Mouse (Mus musculus) kidney, postnatal 14 days (tissue): ENCODE data around the gene Comt.

Experiments
- DNase-seq: peaks from one replicate; pipeline ENCODE4 v3.0.0; 2022; ENCODE audit warnings: mixed read lengths

Gene Comt

DNA sequence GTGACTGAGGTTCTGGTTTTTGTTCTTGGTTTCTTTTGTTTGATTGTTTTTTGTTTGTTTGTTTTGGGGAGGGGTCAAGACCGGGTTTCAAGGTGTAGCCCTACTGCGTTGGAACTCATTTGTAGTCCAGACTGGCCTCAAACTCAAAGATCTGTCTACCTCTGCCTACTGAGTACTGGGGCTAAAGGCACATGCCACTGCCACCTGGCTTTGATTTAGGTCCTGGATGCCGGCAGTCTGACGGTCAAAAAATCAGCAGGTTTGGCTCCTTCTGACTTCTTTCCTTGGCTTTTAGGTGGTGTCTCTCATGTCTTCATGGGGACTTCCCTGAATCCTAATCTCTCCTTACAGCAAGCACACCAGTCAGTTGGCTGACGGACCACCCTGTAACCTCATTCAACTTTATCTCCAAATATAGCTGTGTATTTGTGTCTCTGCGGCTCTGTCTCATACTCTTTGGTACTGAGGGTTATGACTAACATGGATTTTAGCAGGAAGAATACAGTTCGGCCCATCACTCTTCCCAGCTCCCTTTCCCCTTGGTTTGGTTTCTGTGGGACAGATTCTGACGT lies 4.1 kb upstream of the Comt start:
- DNase-seq: no peak

- no peak for DNase-seq
Observed at GRCm38 (mm10) chr16:18429641-18430040, 3.0 kb upstream of the Comt start.

DNA sequence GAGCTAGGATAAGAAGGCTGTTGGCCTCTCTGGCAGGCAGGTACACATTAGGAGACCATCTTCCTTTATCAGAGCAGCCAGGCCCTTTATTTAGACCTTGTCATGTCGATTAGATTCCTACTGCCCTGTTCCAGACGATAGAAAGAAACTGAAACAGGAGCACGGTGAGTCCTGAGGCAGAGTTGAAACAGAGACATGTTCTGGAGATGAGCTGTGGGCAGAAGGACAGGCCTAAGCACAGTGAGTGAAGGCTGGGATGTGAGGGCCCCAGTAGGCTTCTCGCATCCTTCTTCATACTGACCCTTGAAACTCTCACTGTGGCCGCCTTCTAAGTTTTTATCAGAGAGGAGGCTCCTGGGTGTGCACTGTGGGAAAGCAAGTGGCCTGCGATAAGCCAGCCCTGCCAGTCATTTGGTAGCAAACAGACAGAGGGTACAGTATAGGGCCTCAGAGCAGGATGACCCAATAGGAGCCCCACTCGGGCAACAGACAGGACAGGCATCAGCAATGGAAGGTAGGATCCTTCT lies 1.9 kb upstream of the Comt start:
- DNase-seq: no peak

DNA sequence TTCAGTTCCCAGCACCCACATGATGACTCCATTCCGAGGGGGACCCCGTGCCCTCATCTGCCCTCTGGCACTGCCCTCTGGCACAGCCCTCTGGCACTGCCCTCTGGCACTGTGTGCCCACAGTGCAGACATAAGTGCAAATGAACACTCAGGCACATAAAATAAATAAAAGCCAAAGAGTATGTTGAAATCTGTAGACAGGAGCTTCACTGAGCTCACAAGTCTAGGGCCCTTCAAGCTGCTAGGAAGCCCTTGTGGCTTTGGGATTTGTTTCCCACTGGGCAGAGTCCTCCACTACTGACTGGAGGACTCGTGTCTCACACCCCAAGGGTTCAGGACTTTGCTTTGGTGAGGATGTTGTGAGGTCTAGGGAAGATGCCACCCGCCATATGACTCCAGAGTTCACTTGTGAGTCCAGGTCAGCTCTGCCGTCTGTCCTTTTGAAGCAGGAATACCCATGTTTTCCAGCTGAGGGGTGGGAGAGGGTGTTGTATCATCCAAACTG lies 1.4 kb upstream of the Comt start:
- no peak for DNase-seq

DNA sequence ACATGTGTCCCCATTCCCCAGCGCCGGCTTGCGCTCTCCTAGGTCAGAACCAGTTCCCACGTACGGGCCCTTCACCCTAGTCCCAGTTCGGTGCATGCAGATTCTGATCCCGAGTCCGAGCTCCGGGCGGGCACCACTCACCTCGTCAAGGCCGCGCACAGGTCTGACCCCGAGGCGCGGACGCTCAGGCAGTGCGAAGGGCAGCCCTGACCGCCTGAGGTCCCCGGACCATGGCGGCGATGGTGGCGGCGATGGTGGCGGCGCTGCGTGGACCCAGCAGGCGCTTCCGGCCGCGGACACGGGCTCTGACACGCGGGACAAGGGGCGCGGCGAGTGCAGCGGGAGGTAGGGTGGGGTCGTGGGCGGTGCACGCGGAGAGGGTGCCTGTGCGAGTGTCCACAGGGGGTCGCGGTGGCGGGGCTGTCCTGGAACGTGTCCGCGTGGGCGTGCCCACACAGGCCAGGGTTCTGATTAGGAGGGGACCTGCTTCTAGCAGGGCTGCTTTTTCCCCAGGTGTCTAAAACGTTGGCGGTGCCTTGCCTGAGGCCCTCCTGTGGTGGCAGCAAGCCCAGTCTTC lies 349 bp downstream of the Comt start, which contains the start of gene Txnrd2:
TSS of gene Txnrd2 (plus strand) at position 170 of the 577 bp plus-strand sequence.
- DNase-seq: peak; percentile 84

GRCm38 (mm10) chr16:18425475-18426214 lies 1.0 kb downstream of the Comt start:
- DNase-seq: no peak

DNA sequence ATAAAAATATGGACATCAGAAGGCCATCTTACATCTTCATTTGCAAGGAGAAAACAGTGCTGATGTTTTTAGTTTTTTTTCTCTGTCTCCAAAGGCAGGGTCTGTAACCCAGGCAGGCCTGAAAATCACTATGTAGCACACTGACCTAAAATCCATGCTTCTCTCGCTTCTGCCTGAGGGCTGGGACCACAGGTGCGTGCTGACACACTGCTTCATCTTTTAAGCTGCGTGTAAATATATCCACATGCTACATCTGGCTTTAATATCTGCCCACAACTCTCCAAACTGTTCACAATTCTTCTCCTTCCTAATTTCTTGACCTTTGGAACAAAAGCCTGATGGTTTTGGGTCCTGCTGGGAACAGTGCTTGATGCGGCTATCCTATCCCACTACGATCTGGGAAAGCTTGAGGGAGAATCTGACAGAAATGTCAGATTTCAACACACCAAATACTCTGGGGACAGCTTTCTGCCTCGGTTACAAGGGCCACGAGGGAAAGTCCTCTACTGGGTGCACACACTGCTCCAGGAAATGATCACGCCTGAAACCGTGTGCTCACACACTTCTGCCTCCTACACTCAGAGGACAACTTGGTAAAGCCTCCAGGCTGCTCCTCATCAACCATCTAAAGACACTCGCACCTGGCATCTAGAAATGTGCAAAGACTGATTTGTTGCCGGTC lies 2.1 kb downstream of the Comt start:
- DNase-seq: no peak

DNA sequence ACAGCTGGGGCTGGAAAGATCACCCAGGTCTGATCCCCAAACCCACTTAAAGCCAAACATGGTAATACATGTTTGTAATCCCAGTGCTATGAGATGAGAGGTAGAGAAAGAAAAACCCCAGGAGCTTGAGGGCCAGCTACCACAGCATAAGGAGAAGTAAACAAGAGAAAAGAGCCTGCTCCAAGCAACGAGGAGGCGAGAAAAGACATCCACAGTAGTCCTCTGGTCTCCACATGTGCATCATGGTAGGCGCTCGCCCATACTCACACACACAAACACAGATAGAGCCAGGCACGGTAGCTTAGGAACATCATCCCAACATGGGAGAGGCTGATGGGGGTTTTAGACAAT lies 2.8 kb downstream of the Comt start:
- no peak for DNase-seq

DNA sequence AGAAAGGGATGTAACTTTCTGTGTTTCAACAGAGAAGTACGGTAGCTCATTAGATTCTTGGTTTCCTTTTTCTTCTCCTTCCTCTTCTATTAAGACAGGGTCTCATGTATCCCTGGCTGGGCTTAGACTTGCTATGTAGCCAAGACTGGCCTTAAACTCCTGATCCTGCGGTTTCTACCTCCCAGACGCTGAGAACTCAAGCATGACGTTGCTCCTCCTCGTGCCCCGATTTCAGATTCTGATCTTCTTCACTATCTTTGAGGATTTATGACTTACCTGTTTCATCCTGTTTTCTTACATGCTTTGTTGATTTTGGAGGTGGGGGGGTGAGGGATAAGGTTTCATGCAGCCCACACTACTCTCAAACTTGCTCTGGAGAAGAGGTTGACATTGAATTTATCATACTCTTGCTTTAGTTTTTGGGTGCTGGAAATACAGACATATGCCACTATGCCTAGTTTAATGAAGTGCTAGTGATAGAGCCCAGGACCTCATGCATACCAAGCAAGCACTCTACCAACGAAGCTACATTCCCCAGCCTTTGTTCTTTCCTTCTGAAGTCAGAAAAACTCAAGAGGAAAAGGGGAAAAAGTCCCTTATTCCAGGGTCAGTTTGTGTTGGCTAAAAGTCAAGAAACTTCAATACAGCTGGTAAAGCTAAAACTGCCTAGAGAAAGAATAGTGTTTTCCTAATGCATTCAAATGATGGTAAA lies 3.3 kb downstream of the Comt start:
- no peak for DNase-seq

GRCm38 (mm10) chr16:18420571-18420970 lies 6.1 kb downstream of the Comt start:
- no peak for DNase-seq

DNA sequence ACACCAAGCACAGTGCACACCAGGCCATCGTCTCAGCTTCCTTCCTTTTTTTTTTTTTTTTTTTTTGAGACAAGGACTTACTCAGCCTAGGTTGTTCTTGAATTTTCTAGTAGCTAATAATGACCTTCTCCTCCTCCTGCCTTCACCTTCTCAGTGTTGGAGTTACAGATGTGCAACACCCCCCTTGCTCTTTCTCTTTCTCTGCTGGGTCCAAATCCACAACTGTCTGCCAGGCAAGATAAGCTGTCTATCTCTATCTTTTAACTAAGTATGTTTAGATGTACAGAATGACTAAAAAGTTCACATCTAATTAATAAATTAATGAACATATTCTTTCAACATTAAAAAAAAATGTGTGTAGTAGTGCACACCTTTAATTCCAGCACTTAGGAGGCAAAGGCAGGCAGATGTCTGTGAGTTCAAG lies 7.0 kb downstream of the Comt start:
- DNase-seq: no peak

DNA sequence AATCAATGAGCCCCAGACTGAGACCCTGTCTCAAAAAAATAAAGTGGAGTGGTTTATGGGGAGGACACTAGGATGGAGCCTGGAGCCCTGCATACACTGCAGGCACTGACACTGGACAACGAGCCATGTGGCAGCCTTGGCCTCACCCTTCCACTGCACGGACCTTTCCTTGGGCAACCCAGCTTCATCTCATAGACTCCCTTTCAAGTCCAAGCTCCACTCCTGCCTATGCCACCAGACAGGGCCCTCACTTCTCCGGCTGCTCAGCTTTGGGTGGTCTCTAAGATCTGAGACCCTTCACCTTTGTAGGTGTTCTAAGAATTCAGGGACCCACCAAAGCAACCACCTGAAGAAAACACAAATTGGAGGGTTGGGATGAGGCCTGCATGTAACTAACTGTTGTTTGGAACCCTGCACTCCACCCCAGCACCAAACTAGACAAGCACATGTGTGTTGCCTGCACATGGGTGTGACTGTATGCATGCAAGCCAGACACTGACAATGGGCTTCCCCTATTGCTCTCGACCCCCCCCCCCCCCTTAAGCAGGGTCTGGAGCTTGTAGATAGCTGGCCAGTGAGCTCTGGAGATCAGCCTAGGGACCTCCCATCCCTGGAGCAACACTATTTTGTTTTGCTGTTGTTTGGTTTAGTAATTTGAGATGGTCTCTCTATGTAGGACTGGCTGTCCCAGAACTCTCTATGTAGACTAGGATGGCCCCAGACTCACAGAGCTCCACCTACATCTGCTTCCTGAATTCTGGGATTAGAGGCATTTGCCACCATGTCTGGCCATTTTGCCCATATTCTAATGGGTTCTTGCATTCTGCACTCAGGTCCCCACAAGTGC lies 7.7 kb downstream of the Comt start:
- DNase-seq: no peak

DNA sequence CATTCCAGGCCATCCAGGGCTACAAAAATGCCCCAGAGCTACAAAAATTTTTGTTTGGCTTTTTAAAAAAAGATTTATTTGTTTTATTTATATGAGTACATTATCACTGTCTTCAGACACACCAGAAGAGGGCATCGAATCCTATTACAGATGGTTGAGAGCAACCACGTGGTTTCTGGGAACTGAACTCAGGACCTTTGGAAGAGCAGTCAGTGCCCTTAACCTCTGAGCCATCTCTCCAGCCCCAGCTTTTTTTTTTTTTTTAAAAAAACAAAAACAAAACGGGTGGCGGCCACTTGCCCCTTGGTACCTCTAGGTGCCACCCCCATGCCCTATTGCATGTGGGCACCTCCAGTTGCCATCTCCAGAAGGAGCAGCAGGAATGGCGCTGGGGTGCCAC lies 9.2 kb downstream of the Comt start:
- no peak for DNase-seq

DNA sequence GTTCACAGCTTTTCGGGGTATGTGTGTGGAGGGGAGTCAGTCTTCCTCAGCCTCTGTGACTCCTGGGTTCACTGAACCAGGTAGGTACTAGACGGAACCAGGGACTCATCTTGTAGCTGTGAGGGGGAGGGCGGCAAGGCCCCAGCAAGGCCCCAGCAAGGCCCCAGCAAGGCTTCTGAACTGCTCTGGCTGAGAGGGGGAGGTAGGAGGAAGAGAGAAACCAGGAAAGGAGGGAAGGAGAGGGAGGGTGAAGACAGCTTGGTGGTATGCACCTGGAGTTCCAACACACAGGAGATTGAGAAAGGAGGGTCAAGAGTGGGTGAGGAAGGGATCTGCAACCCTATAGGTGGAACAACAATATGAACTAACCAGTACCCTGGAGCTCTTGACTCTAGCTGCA lies 9.8 kb downstream of the Comt start:
- DNase-seq: no peak

- peak; percentile 75 for DNase-seq
Observed at GRCm38 (mm10) chr16:18416094-18416761, 10.4 kb downstream of the Comt start.

DNA sequence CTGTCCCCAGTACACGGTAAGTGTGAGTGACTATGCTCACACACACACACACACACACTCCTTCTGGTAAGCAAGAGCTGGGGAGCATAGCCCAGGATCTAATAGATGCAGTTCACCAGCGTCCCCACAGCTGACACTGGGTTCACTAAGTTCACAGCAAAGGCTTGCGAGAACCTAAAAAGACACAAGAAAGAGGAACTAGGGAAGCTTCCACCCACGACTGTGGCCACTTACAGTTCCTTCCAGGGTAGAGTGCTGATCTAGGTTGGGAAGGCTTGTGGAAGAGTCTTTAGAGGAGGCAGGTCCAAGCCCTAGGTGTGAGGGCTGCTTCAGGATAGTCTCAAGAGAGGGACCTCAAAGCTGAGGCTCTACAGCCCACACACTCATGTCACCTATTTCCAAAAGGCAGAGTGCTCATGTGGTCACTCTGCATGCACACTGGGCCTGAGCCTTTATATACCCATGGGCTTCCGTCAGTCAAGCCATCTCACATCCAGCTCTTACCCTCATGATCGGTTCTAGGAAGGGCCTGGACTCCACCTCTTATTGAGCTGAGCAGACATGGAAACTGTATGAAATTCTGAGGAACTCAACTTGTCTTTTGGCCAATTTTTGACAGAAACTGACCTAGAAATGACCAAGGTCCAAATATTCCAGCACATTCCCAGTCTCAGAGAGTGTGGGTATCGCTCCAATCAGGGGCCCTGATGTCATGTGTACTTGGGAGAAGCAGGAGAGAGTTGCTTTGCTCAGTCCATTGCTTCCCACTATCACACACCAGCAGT lies 13.4 kb downstream of the Comt start:
- no peak for DNase-seq

DNA sequence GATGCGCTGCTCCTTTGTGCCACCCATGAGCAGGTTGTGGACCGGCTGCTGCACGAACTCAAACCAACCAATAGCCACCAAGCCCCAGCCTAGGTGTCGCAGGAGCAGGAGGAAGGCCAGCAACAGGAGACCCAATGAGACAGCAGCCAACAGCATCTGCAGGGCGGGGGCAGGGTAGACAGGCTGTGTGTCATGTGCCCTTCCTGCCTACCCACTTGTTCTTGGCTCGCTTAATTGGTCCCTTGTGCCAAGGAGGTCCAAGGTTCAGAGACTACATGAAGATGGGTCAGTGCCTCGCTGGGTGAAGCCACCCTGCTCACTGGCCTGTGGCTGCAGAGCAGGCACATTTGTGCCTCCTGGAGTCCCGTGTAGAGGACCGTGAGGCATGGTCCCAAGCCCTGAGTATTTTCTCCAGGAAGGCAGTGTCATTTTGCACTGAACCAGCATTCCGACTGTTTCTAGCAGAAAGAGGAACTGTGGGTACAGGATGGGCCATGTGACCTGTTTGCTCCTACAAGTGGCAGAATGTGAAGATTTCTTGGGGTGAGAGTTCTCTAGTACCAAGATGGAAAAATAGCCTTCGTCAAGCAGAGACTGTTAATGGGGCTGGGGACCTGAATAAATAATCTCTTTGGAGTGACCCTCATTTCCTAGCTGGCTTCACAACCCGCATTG lies 14.7 kb downstream of the Comt start:
- DNase-seq: peak; percentile 89

DNA sequence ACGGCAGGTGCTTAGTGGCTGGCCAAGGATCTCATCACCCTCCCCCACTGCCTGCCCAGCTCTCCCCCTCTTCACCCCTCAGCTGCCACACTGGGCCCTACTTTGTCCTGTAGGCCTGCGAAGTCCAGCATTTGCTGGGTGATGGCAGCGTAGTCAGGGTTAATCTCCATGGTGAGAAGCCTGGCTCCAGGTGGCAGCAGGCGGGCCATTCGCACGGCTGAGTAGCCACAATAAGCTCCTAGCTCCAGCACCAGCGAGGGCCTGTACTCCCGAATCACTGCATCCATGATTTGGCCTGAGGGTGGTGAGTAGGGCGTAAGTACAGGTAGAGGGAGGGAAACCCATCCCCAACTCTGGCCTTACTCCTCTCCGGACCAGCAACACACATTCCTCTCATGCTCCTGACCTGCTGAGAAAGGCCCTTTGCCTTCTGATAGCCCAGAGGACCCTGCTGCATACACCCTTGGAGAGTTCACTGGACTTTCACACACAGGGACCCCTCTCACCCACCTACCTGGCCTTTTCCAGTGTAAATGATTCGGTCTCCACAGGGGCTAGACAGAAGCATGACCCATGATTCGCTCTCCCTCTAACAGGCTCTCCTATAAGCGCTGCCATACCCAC lies 15.5 kb downstream of the Comt start:
- peak; percentile 80 for DNase-seq

DNA sequence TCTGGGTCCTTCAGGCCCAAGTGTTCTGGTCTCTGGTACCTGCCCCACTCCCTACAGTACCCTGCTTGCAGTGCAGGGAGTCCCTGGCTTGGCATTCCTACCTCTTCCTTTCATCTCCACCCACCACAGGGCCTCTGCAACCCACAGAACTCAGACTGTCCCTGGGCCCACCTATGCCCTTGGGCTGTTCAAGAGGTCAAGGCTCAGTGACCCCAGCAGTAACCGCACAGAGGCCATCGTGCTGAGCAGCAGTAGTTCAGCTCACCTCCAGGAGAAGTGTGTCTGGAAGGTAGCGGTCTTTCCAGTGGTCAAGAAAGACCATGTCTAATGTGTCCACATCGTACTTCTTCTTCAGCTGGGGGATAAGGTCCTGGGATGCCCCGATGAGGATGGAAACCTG lies 16.2 kb downstream of the Comt start:
- no peak for DNase-seq
